Mouse (Mus musculus) intestine, postnatal 0 days (tissue): ENCODE measurements around the gene Syne3. TPM values are rescaled to one million over a fixed set of nuclear protein-coding genes. Genes with fewer than 3 reads are reported as not detected.

Experiments
- ATAC-seq: fragments of 200-750 bp; cut with Nextera tagmentation; 2 replicates; pipeline ENCODE4 v1.8.0; 2017; ENCODE audit warnings: mild to moderate bottlenecking, moderate TSS enrichment, moderate library complexity
- H3K27ac ChIP-seq: fragments of 300-500 bp; sonication (generic); 2 replicates; pipeline ENCODE4 v1.5.1; 2014; ENCODE audit warnings: mild to moderate bottlenecking, low read depth, low read length, moderate library complexity
- H3K27me3 ChIP-seq: fragments of 300-500 bp; sonication (generic); replicated peaks from 2 replicates; pipeline ENCODE4 v1.6.1; 2014; ENCODE audit warnings: low read length, mixed read lengths; ENCODE audit not compliant: control insufficient read depth, insufficient read depth
- H3K36me3 ChIP-seq: fragments of 300-500 bp; sonication (generic); 2 replicates; pipeline ENCODE4 v1.6.1; 2014; ENCODE audit warnings: mild to moderate bottlenecking, moderate library complexity; ENCODE audit not compliant: control insufficient read depth, insufficient read depth
- H3K4me1 ChIP-seq: fragments of 300-500 bp; sonication (generic); replicated peaks from 2 replicates; pipeline ENCODE4 v1.6.1; 2014; ENCODE audit warnings: antibody characterized with exemption, low read length, mixed read lengths; ENCODE audit not compliant: control insufficient read depth, insufficient read depth
- H3K4me2 ChIP-seq: fragments of 300-500 bp; sonication (generic); replicated peaks from 2 replicates; pipeline ENCODE4 v1.6.1; 2014; ENCODE audit warnings: low read depth, mild to moderate bottlenecking, moderate library complexity
- H3K4me3 ChIP-seq: fragments of 300-500 bp; sonication (generic); 2 replicates; pipeline ENCODE4 v1.5.1; 2014; ENCODE audit warnings: low read depth, low read length
- H3K9ac ChIP-seq: fragments of 300-500 bp; sonication (generic); 2 replicates; pipeline ENCODE4 v1.6.1; 2014; ENCODE audit warnings: mild to moderate bottlenecking, low read depth, low read length
- H3K9me3 ChIP-seq: fragments of 300-500 bp; sonication (generic); 2 replicates; pipeline ENCODE4 v1.6.1; 2016; ENCODE audit warnings: mixed run types; ENCODE audit not compliant: control insufficient read depth
- CTCF ChIP-seq: sonication (generic); IDR thresholded peaks from 2 replicates; pipeline ENCODE4 v1.5.1; 2016; ENCODE audit warnings: low read depth, mild to moderate bottlenecking, control low read depth, antibody characterized with exemption, moderate library complexity
- WGBS: fragments of 180-500 bp; shearing (Covaris S2); extraction: QIAGEN DNeasy Blood & Tissue Kit; methylation state at CpG from one replicate; pipeline ENCODE4 v1.1.7; 2014; 5-methylcytosine and 5-hydroxymethylcytosine counted together
- polyA plus RNA-seq: library from polyadenylated mRNA; unstranded; fragments of >200 nt; fragmentation: Nextera tagmentation; extraction: Ambion mirVana; gene quantifications from 2 replicates; pipeline ENCODE4 v1.2.1, GENCODE M21; 2015

Gene Syne3
- polyA plus RNA-seq, 1 experiment from 2014 or later, result 1.8 TPM

DNA sequence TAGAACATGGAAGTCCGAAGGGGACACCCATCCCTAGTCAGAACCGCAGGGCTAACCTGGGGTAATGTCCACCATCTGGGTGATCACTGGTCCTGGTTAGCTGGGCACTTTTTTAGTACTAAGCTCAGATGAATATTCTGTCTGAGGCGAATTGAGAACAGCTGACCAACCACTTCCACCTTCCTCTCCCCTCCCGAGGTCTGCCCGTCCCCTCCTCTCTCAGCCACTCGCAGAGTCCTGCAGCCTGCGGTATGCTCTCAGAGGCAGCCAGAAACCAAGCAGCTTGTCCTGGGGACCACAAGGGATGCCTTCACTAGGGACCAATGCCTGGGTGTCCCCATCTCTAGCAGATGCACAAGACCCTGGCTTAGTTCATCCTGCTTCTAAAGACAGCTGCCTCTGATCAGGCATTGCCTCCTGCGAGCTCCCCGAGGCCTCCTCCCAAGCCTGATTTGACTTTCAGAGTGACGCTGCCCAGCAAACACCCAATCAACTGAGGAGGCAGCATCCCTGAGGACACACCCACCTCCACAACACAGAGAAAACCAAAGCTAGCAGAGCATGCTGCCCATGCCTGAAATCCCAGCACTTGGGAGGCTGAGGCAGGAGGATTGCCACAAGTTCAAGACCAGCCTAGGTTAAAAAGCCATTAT is 11.8 kb downstream of the Syne3 start:
- Histone ChIP-seq H3K4me1 (peaks cover 16% of the 10 kb centered on the region), H3K4me3 (no peak overlapping the region), H3K36me3 (no peaks in the 10 kb centered on the region), H3K27me3 (no peaks in the 10 kb centered on the region), H3K9me3 (no peaks in the 10 kb centered on the region), H3K9ac (no peak overlapping the region), H3K27ac (peak overlapping the region; percentile 84), H3K4me2 (peak overlapping the region; percentile 21; the same call in 1 of the 2 replicates)
- no peak for ATAC-seq
- 78% methylated on average over 10 of the region's 10 CpGs for WGBS
- no peak for TF ChIP-seq CTCF

DNA sequence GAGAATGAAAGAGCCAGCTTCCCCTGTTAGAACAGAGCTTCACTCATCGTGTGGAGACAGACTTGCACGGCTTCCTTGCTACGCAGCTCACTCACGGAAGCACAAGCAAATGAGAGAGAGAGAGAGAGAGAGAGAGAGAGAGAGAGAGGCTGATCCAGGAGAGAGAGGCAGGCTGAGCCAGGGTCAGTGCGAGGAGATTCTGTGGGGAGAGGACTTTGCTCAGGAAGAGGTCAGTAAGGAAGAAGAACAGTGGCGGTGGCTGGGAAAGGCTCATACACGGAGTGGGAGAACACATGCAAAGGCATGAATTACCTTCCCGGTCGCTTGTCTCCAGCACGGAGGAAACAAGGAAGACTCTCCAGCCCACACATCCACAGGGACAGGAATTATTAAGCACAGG is 12.4 kb downstream of the Syne3 start:
- Histone ChIP-seq H3K4me2 (peak overlapping the region; percentile 21; the same call in 1 of the 2 replicates), H3K4me1 (peaks cover 14% of the 10 kb centered on the region), H3K4me3 (no peak overlapping the region), H3K27ac (peak overlapping the region; percentile 84), H3K27me3 (no peaks in the 10 kb centered on the region), H3K36me3 (no peaks in the 10 kb centered on the region), H3K9me3 (no peaks in the 10 kb centered on the region), H3K9ac (0 out of 2 replicates have a peak overlapping the region, but pooled peaks have one; percentile 26)
- ATAC-seq, result no peak
- TF ChIP-seq CTCF, result no peak
- WGBS, result 47% methylated on average over 10 of the region's 10 CpGs

DNA sequence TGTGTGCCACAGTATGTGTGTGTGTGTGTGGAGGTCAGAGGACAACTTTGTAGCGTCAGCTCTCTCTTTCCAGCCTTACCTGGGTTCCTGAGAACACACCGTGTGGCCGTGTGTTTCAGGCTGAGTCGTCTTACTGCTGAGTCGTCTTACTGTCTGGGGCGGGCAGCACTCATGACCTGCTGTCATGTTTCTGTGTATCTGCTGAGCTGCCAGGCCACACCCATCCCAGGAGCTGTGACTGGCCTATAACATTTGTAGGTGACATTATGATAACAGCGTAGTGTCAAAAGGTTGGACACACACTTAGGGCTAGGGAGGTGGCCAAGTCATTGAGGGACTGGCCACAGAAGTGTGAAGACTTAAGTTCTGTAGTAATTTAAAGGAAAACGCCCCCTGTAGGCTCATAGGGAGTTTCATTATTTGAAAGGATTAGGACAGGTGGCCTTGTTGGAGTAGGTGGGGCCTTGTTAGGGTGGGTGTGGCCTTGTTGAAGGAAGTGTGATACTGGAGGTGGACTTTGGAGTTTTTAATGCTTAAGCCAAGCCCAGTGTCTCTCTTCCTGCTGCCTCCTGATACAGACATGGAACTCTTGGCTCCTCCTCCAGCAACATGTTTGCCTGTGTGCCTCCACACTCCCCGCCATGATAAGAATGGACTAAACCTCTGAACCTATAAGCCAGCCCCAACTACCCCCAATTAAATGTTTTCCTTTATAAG is 13.4 kb downstream of the Syne3 start:
- no peak overlapping the region for H3K9ac ChIP-seq
- ATAC-seq, result peak; percentile 84
- no peaks in the 10 kb centered on the region for H3K27me3 ChIP-seq
- H3K9me3 ChIP-seq, result no peaks in the 10 kb centered on the region
- peak; percentile 30 for TF ChIP-seq CTCF
- peak overlapping the region; percentile 84 for H3K27ac ChIP-seq
- H3K4me1 ChIP-seq, result peaks cover 14% of the 10 kb centered on the region
- H3K4me2 ChIP-seq, result no peak overlapping the region
- no peak overlapping the region for H3K4me3 ChIP-seq
- H3K36me3 ChIP-seq, result no peaks in the 10 kb centered on the region
- WGBS, result 51% methylated on average over 9 of the region's 9 CpGs

DNA sequence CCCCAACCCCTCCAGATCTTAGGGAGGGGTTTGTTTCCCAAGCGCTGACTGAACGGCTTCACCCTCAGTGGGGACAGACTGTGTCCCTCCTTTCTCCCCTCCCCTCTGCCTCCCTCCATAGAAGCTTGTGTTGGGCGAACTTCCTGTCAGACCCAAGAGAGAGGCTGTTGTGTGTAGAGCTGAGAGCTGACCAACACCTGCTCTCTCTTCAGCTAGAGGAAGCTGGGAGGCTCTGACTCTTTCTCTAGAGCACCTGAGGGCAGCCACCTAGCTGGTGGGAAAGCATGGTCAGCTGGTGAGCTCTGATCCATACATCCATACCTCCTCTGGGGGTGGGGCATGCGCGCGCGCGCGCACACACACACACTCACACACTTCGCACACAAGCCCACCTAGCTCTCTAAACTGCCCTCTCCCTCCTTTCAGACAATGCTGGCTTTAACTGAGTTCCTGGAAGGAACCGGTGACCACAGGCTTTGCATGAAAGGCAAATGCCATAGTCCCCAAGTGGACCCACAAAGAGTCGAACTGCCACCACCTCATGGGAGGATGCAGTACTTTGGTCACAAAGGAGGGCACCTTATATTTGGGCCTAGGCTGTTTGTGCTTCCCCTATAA is 14.2 kb downstream of the Syne3 start:
- no peak for TF ChIP-seq CTCF
- Histone ChIP-seq H3K4me2 (no peak overlapping the region), H3K9ac (no peak overlapping the region), H3K4me3 (no peak overlapping the region), H3K36me3 (no peaks in the 10 kb centered on the region), H3K27ac (peak overlapping the region; percentile 50; the same call in 1 of the 2 replicates), H3K27me3 (no peaks in the 10 kb centered on the region), H3K4me1 (peaks cover 14% of the 10 kb centered on the region), H3K9me3 (no peaks in the 10 kb centered on the region)
- ATAC-seq, result no peak
- 83% methylated on average over 12 of the region's 12 CpGs for WGBS

DNA sequence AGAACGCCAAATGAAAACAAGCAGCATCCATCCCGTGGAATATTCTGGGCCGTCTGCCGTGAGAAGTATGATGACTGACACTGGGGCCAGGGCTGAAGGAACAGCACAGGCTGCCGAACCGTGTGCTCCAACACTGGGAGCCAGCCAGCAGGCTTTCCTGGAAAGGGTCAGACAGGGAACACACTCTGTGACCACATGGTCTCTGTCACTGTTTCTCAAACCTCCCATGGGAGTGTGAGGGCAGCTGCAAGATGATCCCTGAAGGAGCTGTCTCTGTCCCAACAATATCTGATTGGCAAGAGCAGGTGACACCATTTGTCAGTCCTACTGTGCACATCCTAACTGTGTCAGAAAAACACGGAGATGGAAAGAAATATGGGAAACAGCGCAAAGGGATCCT is 16.8 kb downstream of the Syne3 start:
- 74% methylated on average over 8 of the region's 8 CpGs for WGBS
- H3K36me3 ChIP-seq, result no peaks in the 10 kb centered on the region
- H3K27ac ChIP-seq, result no peak overlapping the region

DNA sequence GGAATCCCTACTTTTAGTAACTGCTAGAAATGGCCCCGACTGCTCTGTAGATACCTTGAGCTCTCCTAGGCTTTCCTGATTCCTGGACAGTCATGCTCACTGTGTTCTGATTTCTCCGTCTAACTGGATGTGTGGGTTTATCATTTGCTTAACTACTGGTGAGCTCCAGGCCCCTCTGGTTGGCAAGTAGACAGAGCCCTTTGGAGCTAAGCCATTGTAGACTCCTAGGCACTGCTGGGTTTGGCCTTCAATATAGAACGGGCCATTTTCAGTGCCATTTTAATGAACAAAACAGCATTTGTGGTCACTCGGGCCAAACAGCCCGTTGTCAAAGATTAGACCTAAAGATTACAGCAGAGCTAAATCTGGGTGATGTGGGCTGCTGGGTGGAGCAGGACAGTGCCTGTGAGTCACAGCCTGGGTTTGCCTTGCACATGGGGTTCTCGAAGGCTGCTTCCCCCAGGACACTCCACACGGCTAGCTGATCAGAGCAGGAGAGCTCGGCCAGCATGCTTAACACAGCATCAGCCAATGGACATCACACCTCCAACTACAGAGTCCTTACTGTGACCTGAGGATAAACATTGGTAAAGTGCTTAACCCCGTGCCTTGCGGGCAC is 17.4 kb downstream of the Syne3 start:
- H3K36me3 ChIP-seq, result no peaks in the 10 kb centered on the region
- 77% methylated on average over 10 of the region's 10 CpGs for WGBS
- ATAC-seq, result no peak
- H3K4me1 ChIP-seq, result no peaks in the 10 kb centered on the region
- H3K27me3 ChIP-seq, result no peaks in the 10 kb centered on the region
- H3K4me3 ChIP-seq, result no peak overlapping the region
- no peaks in the 10 kb centered on the region for H3K9me3 ChIP-seq
- H3K27ac ChIP-seq, result no peak overlapping the region
- no peak overlapping the region for H3K4me2 ChIP-seq
- H3K9ac ChIP-seq, result no peak overlapping the region
- no peak for TF ChIP-seq CTCF

More for the DNA sequence above, 16.8 kb downstream of the Syne3 start:
- no peak overlapping the region for H3K4me3 ChIP-seq
- no peak overlapping the region for H3K4me2 ChIP-seq
- H3K9me3 ChIP-seq, result no peaks in the 10 kb centered on the region
- no peak for TF ChIP-seq CTCF
- no peaks in the 10 kb centered on the region for H3K27me3 ChIP-seq
- peaks cover 4% of the 10 kb centered on the region for H3K4me1 ChIP-seq
- no peak overlapping the region for H3K9ac ChIP-seq
- no peak for ATAC-seq
